Mouse (Mus musculus) common myeloid progenitor, adult 5-6 weeks (primary cell): ENCODE data around the gene Yy2. TPM values are rescaled to one million over a fixed set of nuclear protein-coding genes. Genes with fewer than 3 reads are reported as not detected.

Source experiments
- ATAC-seq: replicated peaks from 2 replicates; pipeline ENCODE4 v1.8.0; 2016; ENCODE audit warnings: low read depth, mild to moderate bottlenecking, moderate TSS enrichment, inconsistent platforms; ENCODE audit not compliant: poor library complexity, severe bottlenecking
- total RNA-seq: library from RNA; stranded (forward); fragments of 200-1000, 187-1606 nt; gene quantifications from 2 replicates; pipeline ENCODE4 v1.2.3, GENCODE M21; 2017

The Yy2 gene
- total RNA-seq: 4.9 and 8.1 TPM in 2 replicates

DNA sequence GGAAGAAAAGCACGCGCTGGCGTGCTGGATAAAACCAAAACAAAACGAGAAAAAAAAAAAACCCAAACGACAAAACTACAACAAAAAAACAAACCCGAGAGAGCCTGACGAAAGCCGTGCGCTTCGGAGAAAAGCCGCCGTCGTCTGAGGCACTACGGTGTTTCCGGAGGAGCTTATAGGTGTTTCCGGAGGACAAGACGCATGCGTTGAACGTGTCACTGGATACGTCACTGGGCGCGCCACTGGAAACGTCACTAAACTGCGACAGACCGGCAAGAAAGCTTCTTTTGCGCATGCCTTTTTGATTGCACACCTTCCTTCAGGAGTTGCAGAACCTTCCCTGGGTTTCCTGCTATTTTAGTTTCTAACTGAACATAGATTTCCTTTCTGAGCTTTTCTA, at the start of gene Yy2:
TSS of gene Yy2 (minus strand) at position 146 of the 400 bp plus-strand sequence.
- ATAC-seq: no peak

DNA sequence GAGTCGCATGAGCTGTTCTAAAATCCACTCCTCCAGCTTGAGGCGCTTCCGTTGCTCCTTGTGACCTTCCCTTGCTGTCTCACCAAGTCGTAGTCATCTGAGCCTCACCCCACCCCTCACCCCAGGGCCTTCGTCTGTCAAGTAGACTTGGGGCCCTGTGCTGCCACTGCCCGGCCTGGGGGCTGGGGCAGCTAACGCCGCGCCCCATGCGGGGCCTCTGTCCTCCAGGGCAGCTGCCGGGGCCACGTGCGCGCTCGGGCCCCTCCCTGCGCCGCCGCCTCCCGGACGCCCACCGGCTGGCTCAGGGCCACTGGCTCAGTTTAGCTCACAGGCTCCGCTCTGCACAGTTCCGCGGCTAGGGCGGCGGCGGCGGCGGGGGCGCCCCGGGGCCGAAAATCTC, 44.1 kb upstream of the Yy2 start:
- ATAC-seq: no peak

DNA sequence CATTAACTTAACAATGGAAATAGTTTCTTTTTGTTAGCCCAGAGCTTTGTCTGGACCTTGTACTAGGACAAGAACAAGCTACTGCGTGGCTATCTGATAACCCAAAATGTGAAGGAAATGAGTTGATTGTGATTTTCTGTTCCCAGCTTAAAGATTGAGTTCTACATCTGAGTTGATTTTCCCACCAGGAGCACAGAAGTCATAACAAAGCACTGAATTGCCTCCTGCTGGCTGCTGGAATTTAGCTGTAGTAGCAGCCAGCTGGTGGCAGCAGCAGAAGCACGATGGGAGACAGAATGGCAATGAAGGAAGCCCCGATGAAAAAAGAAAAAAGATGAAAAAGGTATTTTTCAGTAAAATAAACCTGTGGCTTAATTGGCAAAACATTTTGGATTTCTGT, 32.7 kb upstream of the Yy2 start:
- ATAC-seq: no peak

DNA sequence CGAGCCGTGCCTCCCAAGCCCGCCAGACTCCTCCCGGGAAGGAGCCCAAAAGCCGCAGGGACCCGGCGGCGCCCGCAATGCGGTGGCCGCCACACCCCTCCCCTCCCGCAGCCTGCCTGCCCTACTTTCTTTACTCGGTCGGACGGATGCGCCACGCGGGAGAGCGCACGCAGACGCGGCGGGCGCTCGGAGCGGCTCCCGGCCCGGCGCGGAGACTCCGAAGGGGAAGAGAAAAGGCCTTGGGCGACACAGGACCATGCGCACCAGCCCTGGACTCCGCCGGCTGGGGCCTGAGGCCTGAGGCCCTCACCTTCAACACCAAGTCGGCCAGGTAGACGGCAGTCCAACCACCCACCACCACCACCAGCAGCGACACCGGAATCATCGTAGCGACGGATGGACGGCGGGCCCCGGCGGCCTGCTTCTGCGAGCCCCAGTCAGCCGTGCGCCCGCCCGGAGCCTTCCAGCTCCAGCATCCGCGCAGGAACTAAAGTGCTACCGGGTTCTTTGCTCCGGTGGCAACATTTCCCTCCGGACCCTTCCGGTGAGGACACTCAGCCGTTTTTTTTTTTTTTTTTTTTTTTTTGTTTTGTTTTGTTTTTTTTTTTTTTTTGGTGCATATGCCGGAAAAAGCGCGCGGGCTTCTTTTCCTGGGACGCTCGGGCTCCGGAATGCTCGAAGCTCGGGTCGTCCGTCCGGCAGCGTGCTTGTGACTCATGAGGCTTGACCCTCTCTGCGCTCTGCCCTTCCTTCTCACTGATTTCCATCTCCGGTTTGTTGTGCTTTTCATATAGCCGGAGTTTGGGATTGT, 29.6 kb upstream of the Yy2 start, which contains the start of gene Mbtps2:
TSS of gene Mbtps2 (minus strand) at position 530 of the 811 bp plus-strand sequence.
- ATAC-seq: peak; percentile 78

DNA sequence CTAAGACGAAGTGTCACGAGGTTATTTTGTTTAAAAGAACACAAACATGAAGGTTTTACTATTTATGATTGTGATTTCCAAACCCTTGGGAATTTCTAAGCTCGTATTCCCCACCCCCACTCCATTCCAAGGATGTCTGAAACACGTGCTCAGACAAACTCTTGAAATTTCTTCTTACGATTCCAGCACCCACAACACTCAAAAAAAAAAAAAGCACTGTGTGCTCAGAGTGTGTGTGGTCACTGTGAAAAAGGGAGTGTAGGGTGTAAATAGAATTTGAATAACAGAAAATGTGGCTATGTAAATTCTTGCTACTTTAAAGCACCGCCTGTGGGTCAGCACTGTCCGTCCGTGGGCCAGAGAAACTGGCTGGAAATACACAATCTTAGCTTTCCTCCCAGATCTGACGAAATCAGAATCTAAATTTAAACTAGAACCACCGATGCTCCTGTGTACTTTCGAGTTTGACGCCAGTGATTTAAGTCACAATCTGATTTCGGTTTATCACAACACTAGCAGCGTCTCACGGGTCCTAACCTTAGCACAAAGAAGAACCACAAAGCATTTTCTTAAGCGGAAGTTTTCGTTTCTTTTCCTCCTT, 28.9 kb upstream of the Yy2 start:
- ATAC-seq: peak; percentile 1; the same call in 1 of the 2 replicates

DNA sequence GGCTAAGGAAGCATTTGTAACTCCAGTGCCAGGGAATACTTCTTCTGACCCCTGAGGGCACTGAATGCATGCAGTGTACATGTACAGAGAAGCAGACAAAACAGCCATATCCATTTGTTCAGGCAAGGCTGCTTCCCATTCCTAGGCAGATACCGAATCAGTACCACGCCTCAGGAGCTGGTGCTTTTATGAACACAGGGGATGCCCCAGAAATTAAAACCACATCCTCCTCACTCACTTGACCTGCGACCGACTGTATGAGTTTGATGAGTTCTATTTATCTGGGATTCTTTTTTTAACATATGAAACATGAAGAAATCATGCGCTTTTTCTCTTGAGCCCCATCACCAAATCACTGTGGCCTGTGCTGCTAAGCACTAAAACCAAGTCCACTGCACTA, 28.0 kb upstream of the Yy2 start:
- ATAC-seq: no peak

DNA sequence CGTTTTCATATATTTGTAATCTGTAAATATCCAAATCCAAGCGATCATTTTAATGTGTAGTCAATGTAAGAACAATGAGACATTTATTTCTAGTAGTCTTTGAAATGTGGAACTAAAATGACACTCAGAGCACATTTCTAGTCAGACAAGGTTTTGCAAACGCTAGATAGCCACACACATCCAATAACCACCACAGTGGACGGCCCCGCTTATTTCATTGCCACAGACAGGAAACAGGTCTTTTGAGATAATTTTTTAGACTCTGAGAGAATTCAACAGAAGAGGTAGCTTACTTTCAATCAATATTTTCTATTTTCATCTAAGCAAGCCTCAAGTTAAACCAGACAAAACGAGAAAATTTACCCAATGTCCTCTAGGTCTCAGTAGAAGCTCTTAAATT, 27.1 kb upstream of the Yy2 start:
- ATAC-seq: peak; percentile 68

DNA sequence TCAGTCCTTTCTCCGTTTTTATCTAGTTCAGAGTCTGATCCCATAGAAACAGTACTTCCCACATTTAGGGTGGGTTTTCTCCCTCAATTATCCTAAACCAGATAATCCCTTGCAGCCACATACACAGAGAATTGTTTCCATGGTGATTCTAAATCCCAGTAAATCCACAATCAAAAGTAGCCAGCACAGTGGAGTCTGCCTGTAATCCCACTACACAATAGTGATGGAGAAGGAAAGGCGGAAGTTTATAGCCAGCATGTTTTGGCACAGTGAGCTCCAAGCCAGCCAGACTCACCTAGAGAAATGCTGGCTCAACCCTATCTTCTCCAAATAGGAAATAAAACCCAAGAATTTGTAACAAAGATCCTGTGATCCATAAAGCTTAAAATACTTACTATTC, 25.8 kb upstream of the Yy2 start:
- no peak for ATAC-seq

DNA sequence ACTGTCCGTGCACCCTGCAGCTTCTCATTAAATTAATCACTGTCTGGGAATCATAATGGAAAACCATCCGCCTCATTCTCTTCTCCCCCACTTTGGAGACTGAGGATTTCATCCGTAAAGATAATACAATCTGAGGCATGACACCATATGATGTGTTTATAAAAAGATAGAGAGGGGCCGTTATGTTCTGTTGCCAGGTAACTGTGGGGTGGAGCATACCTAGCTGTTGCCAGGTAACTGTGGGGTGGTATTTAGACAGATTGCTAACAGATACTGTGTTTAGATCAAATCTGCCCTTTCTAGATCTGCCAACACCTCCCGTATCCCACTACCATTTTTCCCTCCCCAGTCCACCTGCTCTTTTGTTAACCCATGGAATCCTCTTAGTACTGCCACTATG, 18.2 kb upstream of the Yy2 start:
- ATAC-seq: no peak

DNA sequence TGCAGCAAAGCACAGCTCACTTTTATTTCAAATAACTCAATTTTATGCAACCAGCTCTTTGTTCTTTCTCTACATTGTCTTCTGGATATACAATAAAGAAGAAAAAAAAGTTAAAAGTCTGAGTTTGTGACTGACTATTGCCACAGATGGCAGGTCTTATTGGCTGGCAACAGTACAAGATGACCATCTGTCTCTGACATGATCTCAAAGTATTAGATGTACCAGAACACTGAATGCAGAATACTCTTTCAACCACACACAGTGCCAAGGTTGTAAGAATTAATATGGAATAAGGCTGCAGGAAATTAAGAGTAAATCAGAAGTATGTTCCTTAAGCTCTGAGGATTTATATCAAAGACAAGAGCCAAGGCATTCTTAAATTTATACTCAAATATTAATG, 17.6 kb upstream of the Yy2 start:
- ATAC-seq: no peak

DNA sequence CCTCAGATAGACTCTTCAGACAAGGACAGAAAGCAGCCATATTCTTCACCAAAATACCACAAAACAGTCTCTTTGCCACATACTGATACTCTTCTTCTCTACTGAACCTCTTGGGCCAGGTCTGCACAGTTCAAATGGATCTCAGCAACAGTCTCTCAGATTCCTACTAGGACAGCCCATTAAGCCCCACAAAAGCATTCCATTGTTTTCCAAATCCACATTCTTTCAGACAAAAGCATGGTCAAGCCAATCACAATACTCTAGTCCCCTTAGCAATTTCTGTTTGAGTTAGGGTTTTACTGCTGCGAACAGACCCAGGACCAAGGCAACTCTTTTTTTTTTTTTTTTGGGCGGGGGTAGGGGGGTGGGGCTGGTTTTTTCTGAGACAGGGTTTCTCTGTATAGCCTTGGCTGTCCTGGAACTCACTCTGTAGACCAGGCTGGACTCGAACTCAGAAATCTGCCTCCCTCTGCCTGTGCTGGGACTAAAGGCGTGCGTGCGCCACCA, 10.4 kb upstream of the Yy2 start:
- no peak for ATAC-seq

DNA sequence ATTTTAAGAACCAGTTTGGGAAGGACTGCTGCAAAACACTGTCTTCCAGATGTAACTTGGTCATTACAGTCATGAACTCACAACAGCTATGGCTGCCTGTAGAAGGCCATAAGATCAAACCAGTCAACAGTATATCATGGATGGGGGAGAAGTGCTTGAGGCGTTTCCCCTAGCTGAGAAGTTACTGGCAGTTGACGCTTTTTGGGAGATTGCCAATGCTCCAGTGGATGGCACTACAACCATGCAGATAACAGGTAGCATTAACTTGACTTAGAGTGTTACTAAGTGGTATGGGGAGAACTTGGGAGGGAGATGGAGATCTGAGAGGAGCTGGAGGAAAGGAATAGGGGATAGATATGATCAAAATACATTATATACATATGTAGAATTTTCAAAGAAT, 5.9 kb upstream of the Yy2 start:
- no peak for ATAC-seq

DNA sequence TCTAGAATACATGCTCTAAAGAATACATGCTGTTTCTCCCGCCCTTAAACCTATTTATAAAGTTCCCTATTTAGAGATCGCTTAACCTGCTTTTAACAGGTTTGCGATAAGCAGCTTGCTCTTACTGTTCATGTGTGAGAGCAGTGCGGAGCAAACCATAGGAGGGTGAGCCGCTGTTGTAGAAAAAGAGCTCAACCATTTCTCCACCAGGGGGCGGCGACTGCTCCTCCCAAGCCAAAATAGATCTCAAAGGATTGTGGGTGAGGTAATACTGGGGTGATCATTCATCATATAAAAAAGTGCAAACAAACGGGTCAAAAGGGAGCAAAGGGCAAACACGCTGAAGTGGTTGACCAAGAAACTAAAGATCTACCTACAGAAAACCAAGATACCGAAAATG, 5.0 kb downstream of the Yy2 start:
- ATAC-seq: no peak

DNA sequence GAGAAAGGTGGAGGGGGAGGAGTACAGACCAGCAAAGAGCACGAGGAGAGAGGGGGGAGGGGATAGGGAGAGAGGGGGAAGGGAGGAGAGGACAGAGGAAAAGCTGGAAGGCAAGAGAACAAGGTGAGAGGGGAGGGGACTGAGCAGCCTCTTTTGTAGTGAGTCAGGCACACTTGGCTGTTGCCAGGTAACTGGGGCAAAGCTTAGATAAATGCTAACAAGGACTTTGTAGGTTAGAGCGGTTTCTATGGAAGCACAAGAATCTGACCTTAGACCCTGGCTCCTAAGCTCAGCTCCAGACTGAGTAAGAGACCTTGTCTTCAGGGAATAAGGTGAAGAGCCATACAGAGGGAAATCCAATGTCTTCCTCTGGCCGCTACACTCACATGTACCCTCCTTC, 21.7 kb downstream of the Yy2 start:
- ATAC-seq: no peak

Other genes with a start within 250 kb of the Yy2 start
- not detected in 2 replicates for gene Phex, start 153.7 kb downstream of the Yy2 start, total RNA-seq
- gene Sms, start 76.7 kb downstream of the Yy2 start, total RNA-seq: 57.9 and 86.5 TPM in 2 replicates
- 18.6 and 30.1 TPM in 2 replicates for gene Mbtps2, start 29.7 kb upstream of the Yy2 start, total RNA-seq
- gene Smpx, start 129.9 kb upstream of the Yy2 start, total RNA-seq: not detected in 2 replicates
- not detected in 2 replicates for gene Klhl34, start 249.4 kb upstream of the Yy2 start, total RNA-seq